Mouse (Mus musculus) heart, adult 2 months (tissue): ENCODE results near the gene Hrc.

Source experiments
- CTCF ChIP-seq: fragments of 200-600 bp; IDR thresholded peaks from 2 replicates; pipeline ENCODE4 v1.8.1; 2022; ENCODE audit warnings: antibody characterized with exemption, mild to moderate bottlenecking, moderate library complexity
- POLR2A ChIP-seq: fragments of 200-500 bp; IDR thresholded peaks from 2 replicates; pipeline ENCODE4 v1.6.1; 2011; ENCODE audit warnings: mild to moderate bottlenecking, low read depth, low read length, control low read depth; ENCODE audit not compliant: insufficient read depth

- no peak for TF ChIP-seq POLR2A
- TF ChIP-seq CTCF = peak; percentile 92
Measured at GRCm38 (mm10) chr7:45367020-45367880, 32.2 kb downstream of the Hrc start.
